Mouse (Mus musculus) limb, embryonic 11.5 days (tissue): ENCODE measurements at regions not wholly inside any gene's neighbourhood (a gene's known extent, or its start where the extent isn't known, plus 50 kb on each side); places are given as distances from the start of the nearest gene placed in this dataset.

Source experiments
- ATAC-seq: fragments of 200-750 bp; cut with Nextera tagmentation; 2 replicates; pipeline ENCODE4 v1.8.0; 2017; ENCODE audit warnings: low read depth; ENCODE audit not compliant: insufficient number of reproducible peaks, low FRiP score, low TSS enrichment
- DNase-seq: peaks from one replicate; pipeline ENCODE4 v3.0.0-alpha.2; 2015; ENCODE audit warnings: low spot score
- H3K27ac ChIP-seq: fragments of 300-500 bp; sonication (generic); replicated peaks from 2 replicates; pipeline ENCODE4 v1.5.1; 2014; ENCODE audit warnings: low read depth, mild to moderate bottlenecking, low read length
- H3K27me3 ChIP-seq: fragments of 300-500 bp; sonication (generic); 2 replicates; pipeline ENCODE4 v1.6.1; 2014; ENCODE audit warnings: mild to moderate bottlenecking, low read length, mixed read lengths; ENCODE audit not compliant: control insufficient read depth, insufficient read depth
- H3K36me3 ChIP-seq: fragments of 300-500 bp; sonication (generic); 2 replicates; pipeline ENCODE4 v1.6.1; 2014; ENCODE audit warnings: mild to moderate bottlenecking, low read length, moderate library complexity, mixed read lengths; ENCODE audit not compliant: control insufficient read depth, insufficient read depth
- H3K4me1 ChIP-seq: fragments of 300-500 bp; sonication (generic); 2 replicates; pipeline ENCODE4 v1.6.1; 2014; ENCODE audit warnings: low read length, mixed read lengths; ENCODE audit not compliant: control insufficient read depth, insufficient read depth
- H3K4me2 ChIP-seq: fragments of 300-500 bp; sonication (generic); 2 replicates; pipeline ENCODE4 v1.6.1; 2014; ENCODE audit warnings: low read depth, mild to moderate bottlenecking, moderate library complexity; ENCODE audit not compliant: severe bottlenecking
- H3K4me3 ChIP-seq: fragments of 300-500 bp; sonication (generic); 2 replicates; pipeline ENCODE4 v1.5.1; 2014; ENCODE audit warnings: low read depth, low read length
- H3K9ac ChIP-seq: fragments of 300-500 bp; sonication (generic); 2 replicates; pipeline ENCODE4 v1.6.1; 2014; ENCODE audit warnings: mild to moderate bottlenecking, low read length
- H3K9me3 ChIP-seq: fragments of 300-500 bp; sonication (generic); 2 replicates; pipeline ENCODE4 v1.6.1; 2016; ENCODE audit warnings: low read length; ENCODE audit not compliant: control insufficient read depth
- WGBS: fragments of 180-500 bp; shearing (Covaris S2); extraction: QIAGEN DNeasy Blood & Tissue Kit; methylation state at CpG from one replicate; pipeline ENCODE4 v1.1.7; 2014; 5-methylcytosine and 5-hydroxymethylcytosine counted together

GRCm38 (mm10) chr8:26503918-26504317 lies 384.6 kb downstream of the Gm45692 start:
- Histone ChIP-seq H3K4me3 (no peak overlapping the region), H3K27ac (no peak overlapping the region), H3K4me2 (no peak overlapping the region), H3K27me3 (peaks cover 2% of the 10 kb centered on the region; the same call in 1 of the 2 replicates), H3K36me3 (no peaks in the 10 kb centered on the region), H3K9me3 (no peaks in the 10 kb centered on the region), H3K4me1 (peaks cover 7% of the 10 kb centered on the region), H3K9ac (no peak overlapping the region)
- DNase-seq: no peak
- ATAC-seq: no peak
- 56% methylated on average over 4 of the region's 4 CpGs for WGBS

DNA sequence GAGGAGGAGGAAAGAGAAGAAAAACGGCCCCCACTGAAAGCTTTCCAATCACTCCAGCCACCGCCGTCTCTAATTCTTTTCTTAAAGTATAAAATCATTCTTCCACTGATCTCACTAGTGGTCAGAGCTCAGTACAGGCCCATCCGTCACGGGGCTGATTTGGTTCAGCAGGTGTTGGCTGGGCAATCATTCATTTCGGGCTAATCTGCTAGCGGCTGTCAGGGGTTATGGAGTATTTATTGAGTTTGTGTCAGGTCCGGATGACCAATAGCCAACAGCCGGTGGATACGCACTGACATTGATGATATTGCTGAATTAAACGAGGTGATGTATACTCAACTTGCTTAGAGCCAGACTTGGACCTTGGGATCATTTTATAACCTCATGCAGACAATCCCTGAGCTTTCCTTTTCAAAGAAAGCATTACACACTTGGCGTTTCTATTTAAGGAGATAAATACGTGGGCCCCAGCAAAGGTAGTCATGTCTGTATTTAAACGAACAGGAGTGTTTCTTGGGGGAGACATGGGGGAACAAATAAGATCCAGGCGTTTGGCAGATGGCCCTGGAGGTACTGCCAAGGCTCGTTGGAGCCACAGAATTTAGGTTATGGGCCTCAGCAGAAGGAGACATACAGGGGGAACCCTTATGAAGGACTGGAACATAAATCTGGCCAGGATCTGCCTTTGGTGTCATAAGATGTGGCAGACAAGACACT lies 385.1 kb downstream of the Gm45692 start:
- H3K9me3 ChIP-seq: no peaks in the 10 kb centered on the region
- no peak overlapping the region for H3K4me2 ChIP-seq
- H3K9ac ChIP-seq: no peak overlapping the region
- H3K27ac ChIP-seq: no peak overlapping the region
- WGBS: 50% methylated on average over 16 of the region's 16 CpGs
- H3K4me3 ChIP-seq: no peak overlapping the region
- peaks cover 2% of the 10 kb centered on the region; the same call in 1 of the 2 replicates for H3K27me3 ChIP-seq
- DNase-seq: peak; percentile 37
- no peaks in the 10 kb centered on the region for H3K36me3 ChIP-seq
- H3K4me1 ChIP-seq: peaks cover 7% of the 10 kb centered on the region
- no peak for ATAC-seq

GRCm38 (mm10) chr8:26507611-26508070 lies 388.3 kb downstream of the Gm45692 start:
- no peak for ATAC-seq

DNA sequence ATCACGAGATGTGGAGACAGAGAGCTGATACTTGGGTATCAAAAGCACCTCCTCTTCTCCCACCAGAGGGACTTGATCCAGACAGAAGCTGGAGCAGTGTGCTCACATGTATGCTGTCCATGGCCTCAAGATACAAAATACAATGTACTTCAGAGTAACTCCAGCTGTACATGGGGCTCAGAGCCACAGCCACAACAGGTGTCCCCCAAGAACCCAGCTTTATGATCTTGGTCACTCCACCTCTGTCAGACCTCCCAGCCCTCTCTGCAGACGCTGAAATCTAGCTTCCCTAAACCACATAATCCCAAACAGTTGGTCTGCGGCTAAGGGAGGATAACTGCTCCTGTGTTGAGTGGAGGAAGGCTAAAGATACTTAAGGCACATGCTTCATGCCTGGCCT lies 389.9 kb downstream of the Gm45692 start:
- H3K9me3 ChIP-seq: no peaks in the 10 kb centered on the region
- DNase-seq: no peak
- peaks cover 2% of the 10 kb centered on the region; the same call in 1 of the 2 replicates for H3K27me3 ChIP-seq
- H3K9ac ChIP-seq: no peak overlapping the region
- H3K27ac ChIP-seq: no peak overlapping the region
- no peaks in the 10 kb centered on the region; the same call in 1 of the 2 replicates for H3K4me1 ChIP-seq
- no peak for ATAC-seq
- no peak overlapping the region for H3K4me3 ChIP-seq
- H3K4me2 ChIP-seq: no peak overlapping the region
- 51% methylated on average over 3 of the region's 3 CpGs for WGBS
- no peaks in the 10 kb centered on the region for H3K36me3 ChIP-seq

More at GRCm38 (mm10) chr8:26507611-26508070, 388.3 kb downstream of the Gm45692 start:
- 13% methylated on average over 12 of the region's 12 CpGs for WGBS
- Histone ChIP-seq H3K4me2 (no peak overlapping the region), H3K27ac (no peak overlapping the region), H3K27me3 (peaks cover 2% of the 10 kb centered on the region; the same call in 1 of the 2 replicates), H3K4me1 (no peaks in the 10 kb centered on the region; the same call in 1 of the 2 replicates), H3K36me3 (no peaks in the 10 kb centered on the region), H3K9me3 (no peaks in the 10 kb centered on the region), H3K9ac (no peak overlapping the region), H3K4me3 (no peak overlapping the region)
- DNase-seq: no peak

DNA sequence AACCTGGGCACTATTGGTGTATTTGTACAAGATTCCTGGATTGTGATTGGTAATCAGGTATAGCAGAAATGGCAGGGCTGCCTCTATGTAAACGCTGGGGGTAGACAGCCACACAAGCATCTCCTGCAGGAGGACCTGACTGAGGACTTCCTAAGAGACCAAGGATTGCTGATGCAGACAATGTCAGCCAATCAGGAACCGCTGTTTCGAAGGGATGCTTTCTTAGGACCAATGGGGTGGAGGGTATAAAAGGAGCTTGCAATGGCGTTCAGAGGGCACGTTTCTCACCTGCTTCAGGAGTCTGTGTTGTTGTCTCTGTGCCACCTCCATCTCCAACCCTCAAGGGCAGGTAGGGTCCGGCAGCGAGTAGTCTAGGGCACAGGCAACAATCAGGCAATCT lies 393.7 kb downstream of the Gm45692 start:
- H3K4me2 ChIP-seq: no peak overlapping the region
- H3K36me3 ChIP-seq: no peaks in the 10 kb centered on the region
- peaks cover 2% of the 10 kb centered on the region; the same call in 1 of the 2 replicates for H3K27me3 ChIP-seq
- H3K9ac ChIP-seq: no peak overlapping the region
- WGBS: 80% methylated on average over 7 of the region's 7 CpGs
- H3K27ac ChIP-seq: no peak overlapping the region
- no peaks in the 10 kb centered on the region for H3K9me3 ChIP-seq
- H3K4me1 ChIP-seq: no peaks in the 10 kb centered on the region; the same call in 1 of the 2 replicates
- DNase-seq (peak; percentile 14), ATAC-seq (no peak)
- H3K4me3 ChIP-seq: no peak overlapping the region

DNA sequence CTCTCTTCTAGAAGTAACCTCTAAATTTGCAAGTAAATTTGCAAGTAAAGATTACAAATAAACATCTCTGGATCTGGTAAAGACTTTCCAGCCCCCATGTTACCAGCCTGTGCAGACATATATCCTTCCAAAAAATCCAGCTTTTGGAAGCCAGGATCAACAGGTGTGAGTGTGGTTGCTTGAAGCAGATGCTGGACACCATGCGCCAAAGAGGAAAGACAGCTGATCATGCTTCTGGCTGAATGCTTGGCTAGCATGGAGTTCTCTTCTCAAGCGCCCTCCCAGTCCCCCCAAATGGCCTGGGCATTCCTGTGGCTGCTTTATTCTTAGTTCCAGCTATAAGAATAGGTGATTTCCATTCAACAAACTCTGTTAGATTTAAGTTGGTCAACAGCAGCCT lies 404.9 kb downstream of the Gm45692 start:
- H3K27ac ChIP-seq: no peak overlapping the region
- 93% methylated on average over 2 of the region's 2 CpGs for whole genome bisulfite sequencing
- no peaks in the 10 kb centered on the region for H3K27me3 ChIP-seq
- no peaks in the 10 kb centered on the region for H3K36me3 ChIP-seq
- no peak overlapping the region for H3K9ac ChIP-seq
- no peak overlapping the region for H3K4me3 ChIP-seq
- no peak overlapping the region for H3K4me2 ChIP-seq
- peaks cover 5% of the 10 kb centered on the region; the same call in 1 of the 2 replicates for H3K4me1 ChIP-seq
- H3K9me3 ChIP-seq: no peaks in the 10 kb centered on the region
- no peak for ATAC-seq
- peak; percentile 10 for DNase-seq

GRCm38 (mm10) chr8:26526474-26527185 lies 407.3 kb downstream of the Gm45692 start:
- DNase-seq (peak; percentile 61), ATAC-seq (peak; percentile 76)
- Histone ChIP-seq H3K9me3 (no peaks in the 10 kb centered on the region), H3K27me3 (no peaks in the 10 kb centered on the region), H3K36me3 (no peaks in the 10 kb centered on the region), H3K27ac (no peak overlapping the region), H3K4me3 (no peak overlapping the region), H3K9ac (no peak overlapping the region), H3K4me1 (peaks cover 5% of the 10 kb centered on the region; the same call in 1 of the 2 replicates), H3K4me2 (no peak overlapping the region)
- WGBS: 18% methylated on average over 10 of the region's 10 CpGs

DNA sequence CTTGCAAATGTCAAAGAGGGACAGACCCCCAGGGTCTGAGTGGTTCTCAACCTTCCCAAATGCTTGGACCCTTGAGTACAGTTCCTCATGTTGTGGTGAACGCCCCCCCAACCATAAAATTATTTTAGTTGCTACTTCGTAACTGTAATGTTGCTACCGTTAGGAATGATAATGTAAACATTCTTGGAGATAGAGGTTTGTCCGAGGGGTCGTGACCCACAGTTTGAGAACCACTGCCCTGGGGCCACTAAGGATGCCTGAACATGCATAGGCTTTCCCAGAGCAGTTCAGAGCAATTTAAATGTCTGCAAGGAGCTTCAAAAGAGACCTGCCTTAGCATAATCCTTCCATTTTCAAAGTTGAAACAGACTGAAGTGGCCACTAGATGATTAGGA lies 407.8 kb downstream of the Gm45692 start:
- Histone ChIP-seq H3K36me3 (no peaks in the 10 kb centered on the region), H3K4me1 (peaks cover 5% of the 10 kb centered on the region; the same call in 1 of the 2 replicates), H3K27me3 (no peaks in the 10 kb centered on the region), H3K27ac (no peak overlapping the region), H3K9ac (no peak overlapping the region), H3K4me3 (no peak overlapping the region), H3K9me3 (no peaks in the 10 kb centered on the region), H3K4me2 (no peak overlapping the region)
- WGBS: 53% methylated on average over 5 of the region's 5 CpGs
- ATAC-seq: no peak
- no peak for DNase-seq
